Mouse (Mus musculus) frontal cortex, postnatal 10 days (tissue): ENCODE results near the gene Gm17728.
"Not testable (repeated sequence)": the region's sequence is repeated elsewhere in the genome, so short reads cannot be mapped to it uniquely, and the experiment has no call there.

ENCODE experiments used
- DNase-seq, 2 experiments: peaks; one replicate each; pipeline ENCODE4 v3.0.0; 2022; ENCODE audit warnings: low spot score in 2 of 2, mixed read lengths in 1 of 2

The Gm17728 gene

DNA sequence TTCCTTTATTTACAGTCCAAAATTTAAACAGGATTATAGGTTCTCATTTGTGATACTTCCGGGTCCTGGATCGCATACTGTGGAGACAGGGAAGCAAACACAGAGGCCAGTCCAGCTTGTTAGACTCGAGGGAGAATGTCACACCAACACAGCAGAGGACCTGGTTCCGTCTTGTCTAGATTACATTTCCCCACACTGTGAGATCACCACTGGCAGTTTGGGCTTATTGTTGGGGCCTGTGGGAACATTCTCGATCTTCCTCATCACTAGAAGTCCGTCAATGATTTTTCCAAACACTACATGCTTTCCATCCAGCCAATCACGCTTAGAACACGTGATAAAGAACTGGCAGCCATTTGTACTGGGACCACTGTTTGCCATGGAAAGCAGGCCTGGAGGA, at the start of gene Gm17728:
Gm17728 (plus strand) TSS at position 301 of the 400 bp plus-strand sequence.
- DNase-seq, result not testable (repeated sequence)

DNA sequence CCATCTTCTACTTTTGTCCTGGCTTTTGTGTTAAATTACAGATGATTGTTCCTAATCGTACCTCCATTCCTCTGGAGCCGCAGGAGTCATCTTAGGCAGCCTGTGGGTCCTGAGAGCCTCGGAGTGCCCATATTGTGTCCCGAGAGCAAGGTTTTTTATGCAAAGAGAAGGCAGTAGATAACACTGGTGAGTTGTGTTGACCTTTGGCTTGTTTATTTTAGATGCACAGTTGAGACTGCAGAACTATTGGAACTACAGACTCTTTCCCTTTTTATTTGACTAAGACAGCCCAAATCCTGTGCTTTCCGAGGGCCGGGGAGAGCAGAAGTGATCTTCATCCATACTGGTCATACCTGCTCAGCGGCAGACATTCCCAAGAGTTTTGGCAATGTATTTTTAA, 24.4 kb upstream of the Gm17728 start:
- DNase-seq, result no peak

DNA sequence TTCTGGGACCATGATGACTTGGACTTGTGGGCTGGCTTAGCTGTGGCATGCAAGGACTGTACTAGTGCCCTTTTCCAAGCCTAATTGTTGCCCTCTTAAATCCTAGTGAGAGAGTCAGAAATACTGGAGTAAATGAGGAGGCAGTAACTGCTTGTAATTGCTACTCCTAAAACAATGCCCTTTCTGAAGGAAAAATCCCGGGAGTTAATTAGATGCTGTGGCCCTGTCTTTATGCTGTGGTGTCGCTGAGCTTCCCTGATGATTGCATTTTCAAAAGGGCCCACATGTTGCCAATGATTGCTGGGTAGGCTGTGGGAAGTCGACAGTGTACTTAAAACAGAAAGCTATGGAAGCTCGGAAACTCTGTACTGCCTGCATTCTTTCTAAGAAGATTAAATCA, 23.3 kb upstream of the Gm17728 start:
- no peak for DNase-seq

GRCm38 (mm10) chr17:9403991-9404390, 17.9 kb upstream of the Gm17728 start:
- no peak for DNase-seq

DNA sequence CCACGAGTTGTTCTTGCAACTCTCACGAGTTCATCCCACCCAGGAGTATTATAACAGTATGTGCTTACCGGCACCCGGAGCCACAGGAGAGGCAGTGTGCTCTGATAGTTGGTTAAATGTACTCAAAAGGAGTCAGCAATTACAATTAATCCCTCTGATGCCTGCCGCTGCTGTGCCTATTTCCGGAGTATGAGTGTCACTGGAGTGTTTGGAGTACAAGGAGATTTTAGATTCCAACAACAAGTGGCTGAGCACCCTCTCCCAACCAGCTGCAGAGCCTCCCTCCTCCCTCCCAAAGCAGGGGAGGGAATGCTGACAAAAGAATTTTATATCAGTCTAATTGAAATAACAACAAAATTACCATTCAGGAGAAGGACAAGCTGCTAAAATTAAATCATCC, 14.2 kb upstream of the Gm17728 start:
- no peak for DNase-seq

DNA sequence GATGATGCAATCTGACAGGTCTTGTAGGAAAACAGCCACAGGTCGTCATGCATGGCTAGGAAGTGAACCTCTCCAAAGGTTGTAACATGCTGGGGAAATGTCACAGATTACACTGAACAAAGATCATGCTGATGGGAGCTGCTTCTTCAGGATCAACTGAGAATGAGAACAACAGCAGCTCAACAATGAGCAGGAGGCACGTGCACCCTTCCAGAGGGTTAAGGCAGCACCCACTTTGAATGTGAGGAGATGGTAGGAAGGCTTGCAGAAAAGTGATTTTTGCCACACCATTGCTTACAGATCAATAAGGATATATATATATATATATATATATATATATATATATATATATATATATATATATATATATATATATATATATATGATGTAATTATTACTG, 2.8 kb upstream of the Gm17728 start:
- DNase-seq, result no peak

- DNase-seq, result peak; percentile 27 to 55
These were observed 6.6 kb downstream of the Gm17728 start for GRCm38 (mm10) chr17:9428374-9428994.

GRCm38 (mm10) chr17:9439997-9440655, 18.3 kb downstream of the Gm17728 start:
- no peak for DNase-seq

- DNase-seq, result no peak
These were observed 34.5 kb downstream of the Gm17728 start for GRCm38 (mm10) chr17:9456406-9456805.

DNA sequence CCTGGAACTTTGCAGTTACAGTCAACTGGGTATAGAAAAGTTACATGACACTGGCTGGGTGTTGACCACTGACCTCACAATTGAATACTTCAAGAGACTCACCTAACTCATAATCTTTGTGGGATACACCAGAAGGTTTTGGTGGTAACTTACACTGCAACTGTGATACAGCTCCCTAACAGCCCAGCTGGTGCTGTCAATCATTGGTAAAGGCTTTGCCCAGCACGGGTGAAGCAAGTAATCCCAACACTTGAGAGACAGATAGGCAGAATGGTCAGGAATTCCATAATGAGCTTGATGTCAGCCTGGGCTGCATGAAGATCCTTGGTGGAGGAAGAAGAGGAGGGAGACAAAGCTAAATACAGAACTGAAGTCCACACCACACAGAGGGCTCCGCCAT, 39.0 kb downstream of the Gm17728 start:
- DNase-seq, result no peak
